Mouse (Mus musculus) CH12.LX (cell line): ENCODE measurements at regions not wholly inside any gene's neighbourhood (a gene's known extent, or its start where the extent isn't known, plus 50 kb on each side); places are given as distances from the start of the nearest gene placed in this dataset.

ENCODE experiments used
- DNase-seq: peaks from one replicate; pipeline ENCODE4 v3.0.0-alpha.2; 2013; ENCODE audit errors: extremely low read depth
- H3K27ac ChIP-seq: 2 replicates; pipeline ENCODE4 v1.5.1; 2012; ENCODE audit warnings: low read depth, mild to moderate bottlenecking, control low read depth, moderate library complexity; ENCODE audit not compliant: insufficient read depth
- H3K27me3 ChIP-seq: replicated peaks from 2 replicates; pipeline ENCODE3; 2012; ENCODE audit warnings: inconsistent platforms
- H3K36me3 ChIP-seq, 2 experiments: replicated peaks in 1 of 2; 2 replicates each; pipeline versions ENCODE3 to v1.6.1; 2012; ENCODE audit warnings: inconsistent platforms in 1 of 2, low read length in 1 of 2, mild to moderate bottlenecking in 1 of 2, mixed read lengths in 1 of 2, moderate library complexity in 1 of 2; ENCODE audit not compliant: control insufficient read depth in 1 of 2, insufficient read depth in 1 of 2
- H3K4me1 ChIP-seq, 2 experiments: 2 replicates each; pipeline ENCODE4 v1.6.1; 2012; ENCODE audit warnings: inconsistent platforms in 1 of 2, moderate library complexity in 1 of 2; ENCODE audit not compliant: insufficient read depth in 2 of 2, control insufficient read depth in 1 of 2
- H3K4me2 ChIP-seq: 2 replicates; pipeline ENCODE4 v1.6.1; 2012; ENCODE audit warnings: low read depth, mild to moderate bottlenecking, control low read depth; ENCODE audit not compliant: poor library complexity, insufficient read depth, severe bottlenecking
- H3K4me3 ChIP-seq, 3 experiments: fragments of 150-350 bp in 1 of 3; sonication (generic) in 1 of 3; replicated peaks in 1 of 3; 2 replicates each; pipeline versions ENCODE3 to v1.5.1; 2011 to 2012; ENCODE audit warnings: low read depth in 2 of 3, low read length in 2 of 3, mild to moderate bottlenecking in 2 of 3, moderate library complexity in 2 of 3, control low read depth in 1 of 3, improper control_type of control experiment in 1 of 3, inconsistent platforms in 1 of 3, mixed read lengths in 1 of 3; ENCODE audit not compliant: poor library complexity in 1 of 3
- H3K79me2 ChIP-seq: replicated peaks from 2 replicates; pipeline ENCODE4 v1.6.1; 2012; ENCODE audit warnings: mild to moderate bottlenecking, moderate library complexity; ENCODE audit not compliant: control insufficient read depth, poor library complexity, insufficient read depth, severe bottlenecking; ENCODE audit errors: extremely low read depth
- H3K9ac ChIP-seq: 2 replicates; pipeline ENCODE4 v1.6.1; 2012; ENCODE audit warnings: low read depth, mild to moderate bottlenecking, control low read depth, moderate library complexity; ENCODE audit not compliant: insufficient read depth
- H3K9me3 ChIP-seq: replicated peaks from 2 replicates; pipeline ENCODE3; 2012; ENCODE audit warnings: low read length, inconsistent platforms, mixed read lengths
- CHD1 ChIP-seq: IDR thresholded peaks from 2 replicates; pipeline ENCODE4 v1.6.1; 2012; ENCODE audit warnings: low read depth, low read length, improper control_type of control experiment, inconsistent platforms
- CHD2 ChIP-seq: IDR thresholded peaks from 2 replicates; pipeline ENCODE4 v1.6.1; 2011; ENCODE audit warnings: low read length, improper control_type of control experiment
- CTCF ChIP-seq, 2 experiments: IDR thresholded peaks in 1 of 2; conservative IDR thresholded peaks in 1 of 2; 2 replicates each; pipeline ENCODE4 v1.5.1; 2011 to 2012; ENCODE audit warnings: low read depth in 2 of 2, low read length in 2 of 2, improper control_type of control experiment in 1 of 2, inconsistent platforms in 1 of 2, mild to moderate bottlenecking in 1 of 2, moderate library complexity in 1 of 2
- E2F4 ChIP-seq: IDR thresholded peaks from 2 replicates; pipeline ENCODE4 v1.6.1; 2011; ENCODE audit warnings: low read depth, low read length, improper control_type of control experiment; ENCODE audit not compliant: insufficient replicate concordance
- ELF1 ChIP-seq: IDR thresholded peaks from 2 replicates; pipeline ENCODE4 v1.6.1; 2014; ENCODE audit warnings: low read depth, mild to moderate bottlenecking, inconsistent platforms, low read length, improper control_type of control experiment
- ETS1 ChIP-seq: conservative IDR thresholded peaks from 2 replicates; pipeline ENCODE4 v1.6.1; 2012; ENCODE audit warnings: low read depth, mild to moderate bottlenecking, inconsistent platforms, low read length, improper control_type of control experiment, moderate library complexity
- HCFC1 ChIP-seq: IDR thresholded peaks from 2 replicates; pipeline ENCODE4 v1.6.1; 2012; ENCODE audit warnings: low read depth, mild to moderate bottlenecking, inconsistent platforms, low read length, improper control_type of control experiment
- IRF4 ChIP-seq: IDR thresholded peaks from 2 replicates; pipeline ENCODE4 v1.6.1; 2014; ENCODE audit warnings: low read depth, mild to moderate bottlenecking, inconsistent platforms, low read length, improper control_type of control experiment
- JUN ChIP-seq: IDR thresholded peaks from 2 replicates; pipeline ENCODE4 v1.6.1; 2011; ENCODE audit warnings: low read depth, mild to moderate bottlenecking, low read length, improper control_type of control experiment, moderate library complexity; ENCODE audit not compliant: insufficient read depth
- JUND ChIP-seq: conservative IDR thresholded peaks from 2 replicates; pipeline ENCODE4 v1.6.1; 2011; ENCODE audit warnings: low read depth, low read length, improper control_type of control experiment
- MAX ChIP-seq: IDR thresholded peaks from 2 replicates; pipeline ENCODE4 v1.6.1; 2011; ENCODE audit warnings: low read length, improper control_type of control experiment
- MAZ ChIP-seq: IDR thresholded peaks from 2 replicates; pipeline ENCODE4 v1.6.1; 2012; ENCODE audit warnings: low read depth, mild to moderate bottlenecking, inconsistent platforms, low read length, improper control_type of control experiment, moderate library complexity
- MXI1 ChIP-seq: IDR thresholded peaks from 2 replicates; pipeline ENCODE4 v1.6.1; 2011; ENCODE audit warnings: mild to moderate bottlenecking, low read depth, low read length, improper control_type of control experiment
- MYC ChIP-seq: IDR thresholded peaks from 2 replicates; pipeline ENCODE4 v1.6.1; 2011; ENCODE audit warnings: low read depth, mild to moderate bottlenecking, improper control_type of control experiment, low read length
- NRF1 ChIP-seq: IDR thresholded peaks from 2 replicates; pipeline ENCODE4 v1.6.1; 2014; ENCODE audit warnings: low read depth, mild to moderate bottlenecking, inconsistent platforms, low read length, improper control_type of control experiment, moderate library complexity
- POLR2A ChIP-seq: IDR thresholded peaks from 2 replicates; pipeline ENCODE4 v1.6.1; 2011; ENCODE audit warnings: low read depth, mild to moderate bottlenecking, improper control_type of control experiment, low read length
- RAD21 ChIP-seq: IDR thresholded peaks from 2 replicates; pipeline ENCODE4 v1.6.1; 2011; ENCODE audit warnings: low read depth, mild to moderate bottlenecking, low read length, improper control_type of control experiment, moderate library complexity
- RCOR1 ChIP-seq: conservative IDR thresholded peaks from 2 replicates; pipeline ENCODE4 v1.6.1; 2012; ENCODE audit warnings: low read depth, mild to moderate bottlenecking, inconsistent platforms, low read length, improper control_type of control experiment
- SIN3A ChIP-seq: IDR thresholded peaks from 2 replicates; pipeline ENCODE4 v1.6.1; 2012; ENCODE audit warnings: low read length, improper control_type of control experiment, inconsistent platforms
- SMC3 ChIP-seq: IDR thresholded peaks from 2 replicates; pipeline ENCODE4 v1.6.1; 2011; ENCODE audit warnings: low read depth, low read length, improper control_type of control experiment
- TBP ChIP-seq: conservative IDR thresholded peaks from 2 replicates; pipeline ENCODE4 v1.6.1; 2011; ENCODE audit warnings: low read depth, low read length, improper control_type of control experiment
- TCF12 ChIP-seq: IDR thresholded peaks from 2 replicates; pipeline ENCODE4 v1.6.1; 2014; ENCODE audit warnings: low read depth, mild to moderate bottlenecking, inconsistent platforms, low read length, improper control_type of control experiment
- UBTF ChIP-seq: IDR thresholded peaks from 2 replicates; pipeline ENCODE4 v1.6.1; 2012; ENCODE audit warnings: low read depth, mild to moderate bottlenecking, inconsistent platforms, low read length, improper control_type of control experiment, moderate library complexity
- USF2 ChIP-seq: conservative IDR thresholded peaks from 2 replicates; pipeline ENCODE4 v1.6.1; 2011; ENCODE audit warnings: low read depth, low read length, improper control_type of control experiment
- ZKSCAN1 ChIP-seq: IDR thresholded peaks from 2 replicates; pipeline ENCODE4 v1.6.1; 2012; ENCODE audit warnings: low read depth, inconsistent platforms, low read length, improper control_type of control experiment, borderline replicate concordance
- ZNF384 ChIP-seq: IDR thresholded peaks from 2 replicates; pipeline ENCODE4 v1.6.1; 2012; ENCODE audit warnings: low read depth, low read length, improper control_type of control experiment, inconsistent platforms
- dilution Hi-C: fragments of 300-500 bp; cut with MboI; formaldehyde crosslinking; loops from 2 replicates; pipeline ENCODE4 v1.14.3; 2020; ENCODE audit warnings: low sequenced_read_pairs; ENCODE audit not compliant: extremely low pct_unique_long_range_greater_than_20kb, extremely low pct_ligation_motif_present
- in situ Hi-C: fragments of 300-500 bp; cut with MboI; formaldehyde crosslinking; loops from 3 replicates; pipeline ENCODE4 v1.14.3; 2019; ENCODE audit warnings: low sequenced_read_pairs, low pct_ligation_motif_present, low pct_unique_long_range_greater_than_20kb, mixed read lengths

DNA sequence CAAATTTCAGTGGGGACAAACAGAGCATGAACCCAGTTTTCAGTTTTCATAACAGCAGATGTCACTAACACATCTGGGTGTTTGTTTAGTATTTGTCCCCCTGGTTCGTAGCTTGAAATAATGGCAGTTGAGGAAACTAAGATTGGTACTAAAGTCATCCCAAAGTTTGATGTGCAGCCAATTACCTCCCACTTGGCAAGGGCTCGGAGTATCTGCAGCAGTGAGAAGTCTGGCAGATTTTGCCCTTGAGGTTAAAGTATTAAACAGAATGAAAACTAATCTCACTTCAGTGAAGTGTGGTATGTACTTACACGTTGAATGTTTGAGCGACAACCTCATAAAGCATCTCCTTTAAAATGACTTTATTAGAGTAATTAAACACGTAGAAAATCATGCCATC, 264.5 kb upstream of the AI593442 start:
- no peaks in the 10 kb centered on the region for H3K27me3 ChIP-seq
- no peak overlapping the region for H3K9ac ChIP-seq
- in situ Hi-C loops: no loop called here
- H3K4me1 ChIP-seq: no peaks in the 10 kb centered on the region
- no peaks in the 10 kb centered on the region for H3K79me2 ChIP-seq
- DNase-seq: no peak
- H3K27ac ChIP-seq: no peak overlapping the region
- H3K9me3 ChIP-seq: no peaks in the 10 kb centered on the region
- no peak overlapping the region for H3K4me2 ChIP-seq
- dilution Hi-C loops: no loop called here
- no peaks in the 10 kb centered on the region for H3K36me3 ChIP-seq
- no peak overlapping the region for H3K4me3 ChIP-seq
- TF ChIP-seq RCOR1 (no peak), HCFC1 (no peak), CHD2 (no peak), MAX (no peak), JUND (no peak), UBTF (no peak)

DNA sequence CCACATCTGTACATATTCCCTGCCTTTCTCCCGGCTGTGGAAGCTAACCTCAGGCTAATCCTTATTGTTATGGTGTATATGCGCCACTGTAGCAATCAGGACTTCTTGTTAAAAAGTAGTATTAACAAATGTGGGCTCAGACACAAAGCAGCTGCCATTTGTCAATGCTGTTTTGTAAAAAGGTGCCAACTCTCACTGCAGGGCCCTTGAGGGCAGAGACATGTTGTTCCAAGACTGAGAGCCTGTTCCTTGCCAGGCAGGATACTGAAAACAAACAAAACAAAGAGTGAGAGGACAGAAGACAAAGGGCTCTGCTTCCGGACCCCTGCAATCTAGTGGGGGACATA, 262.0 kb upstream of the AI593442 start:
- H3K27me3 ChIP-seq: no peaks in the 10 kb centered on the region
- TF ChIP-seq NRF1 (no peak), MYC (no peak), CTCF (conservative IDR thresholded peaks at IDR 0.05 in 1 of 2, IDR thresholded peaks at IDR 0.05 in 1 of 2; ENCODE audit: low read depth in 2 of 2, low read length in 2 of 2) (no peak), E2F4 (no peak)
- no peak overlapping the region for H3K27ac ChIP-seq
- peaks cover 0 to 5% of the 10 kb centered on the region in 2 experiments; a peak in 1 of 4 replicates for H3K4me1 ChIP-seq
- dilution Hi-C loops: no loop called here
- in situ Hi-C loops: no loop called here
- H3K9ac ChIP-seq: no peak overlapping the region
- no peak overlapping the region for H3K4me3 ChIP-seq
- no peak overlapping the region for H3K4me2 ChIP-seq
- H3K36me3 ChIP-seq: no peaks in the 10 kb centered on the region
- no peaks in the 10 kb centered on the region for H3K79me2 ChIP-seq
- no peak for DNase-seq
- H3K9me3 ChIP-seq: no peaks in the 10 kb centered on the region

DNA sequence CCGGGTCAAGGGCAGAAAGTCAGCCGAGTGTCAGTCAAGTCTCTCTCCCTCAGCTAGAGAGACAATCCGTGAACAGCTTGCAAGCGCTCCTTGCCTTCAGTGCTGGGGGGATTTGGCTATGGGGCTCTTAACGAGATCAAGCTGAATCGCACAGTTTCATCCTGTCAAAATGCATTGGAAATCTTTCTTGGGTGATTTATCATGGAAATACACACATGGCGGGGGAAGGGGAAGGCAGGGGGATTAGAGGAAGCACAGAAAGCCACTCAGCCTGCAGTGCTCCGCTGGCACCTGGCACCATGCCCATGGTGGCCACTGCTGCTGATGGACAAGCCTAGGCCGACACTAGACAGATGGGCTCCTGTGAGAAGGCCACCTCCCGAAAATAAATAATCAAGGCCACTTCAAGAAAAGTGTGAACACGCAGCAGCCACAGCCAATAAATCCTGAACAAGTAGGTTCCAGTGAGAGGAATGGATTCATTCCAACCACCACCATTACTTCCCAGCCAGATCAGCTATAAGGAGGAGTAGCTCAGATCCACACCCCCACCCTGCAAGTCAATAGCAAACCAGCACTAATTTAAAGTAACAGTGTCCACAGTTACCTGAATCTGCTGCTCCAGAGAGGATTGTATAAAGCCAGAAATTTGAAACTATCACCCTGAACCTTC, 261.5 kb upstream of the AI593442 start:
- TF ChIP-seq SMC3 (no peak), ELF1 (no peak), POLR2A (no peak), TCF12 (no peak), RAD21 (no peak), MXI1 (no peak), MAX (no peak), SIN3A (no peak), CHD2 (no peak), JUN (no peak), CHD1 (no peak), MYC (no peak), NRF1 (no peak), ZNF384 (no peak), ETS1 (no peak), TBP (no peak), MAZ (no peak), ZKSCAN1 (no peak), USF2 (no peak), IRF4 (no peak)
- TF ChIP-seq, all 38 proteins: peak for 0
- H3K36me3 ChIP-seq: no peaks in the 10 kb centered on the region
- no peaks in the 10 kb centered on the region for H3K9me3 ChIP-seq
- dilution Hi-C loops (no loop called here), in situ Hi-C loops (no loop called here)
- H3K9ac ChIP-seq: no peak overlapping the region
- no peak for DNase-seq
- H3K79me2 ChIP-seq: no peaks in the 10 kb centered on the region
- H3K4me3 ChIP-seq: no peak overlapping the region
- no peaks in the 10 kb centered on the region for H3K27me3 ChIP-seq
- no peak overlapping the region for H3K4me2 ChIP-seq
- H3K4me1 ChIP-seq: peaks cover 0 to 5% of the 10 kb centered on the region in 2 experiments; a peak in 1 of 4 replicates
- no peak overlapping the region for H3K27ac ChIP-seq
